Mouse (Mus musculus) olfactory bulb, adult 2 months (tissue): ENCODE measurements at regions not wholly inside any gene's neighbourhood (a gene's known extent, or its start where the extent isn't known, plus 50 kb on each side); places are given as distances from the start of the nearest gene placed in this dataset.

Experiments
- CTCF ChIP-seq: fragments of 200-500 bp; IDR thresholded peaks from 2 replicates; pipeline ENCODE4 v1.5.1; 2012; ENCODE audit warnings: low read depth, mild to moderate bottlenecking, low read length, moderate library complexity; ENCODE audit not compliant: insufficient read depth
- POLR2A ChIP-seq: fragments of 200-500 bp; IDR thresholded peaks from 2 replicates; pipeline ENCODE4 v1.6.1; 2012; ENCODE audit warnings: mild to moderate bottlenecking, low read depth, low read length, moderate library complexity; ENCODE audit not compliant: insufficient read depth

- no peak for TF ChIP-seq CTCF
- TF ChIP-seq POLR2A: no peak
These were observed 191.7 kb upstream of the Adgrl2 start for GRCm38 (mm10) chr3:149182095-149182494.
